Mouse (Mus musculus) forebrain, postnatal 0 days (tissue): ENCODE data around the gene Cd24a. TPM values are rescaled to one million over a fixed set of nuclear protein-coding genes. Genes with fewer than 3 reads are reported as not detected.

ENCODE experiments used
- ATAC-seq: fragments of 200-750 bp; cut with Nextera tagmentation; 2 replicates; pipeline ENCODE4 v1.8.0; 2017; ENCODE audit warnings: mild to moderate bottlenecking, moderate library complexity
- DNase-seq: peaks from one replicate; pipeline ENCODE4 v3.0.0-alpha.2; 2015
- H3K27ac ChIP-seq: fragments of 300-500 bp; sonication (generic); 2 replicates; pipeline ENCODE4 v1.5.1; 2014; ENCODE audit warnings: low read depth, mild to moderate bottlenecking, antibody characterized with exemption, low read length, moderate library complexity, mixed read lengths
- H3K27me3 ChIP-seq: fragments of 300-500 bp; sonication (generic); 2 replicates; pipeline ENCODE4 v1.6.1; 2014; ENCODE audit warnings: mild to moderate bottlenecking, low read length, mixed read lengths; ENCODE audit not compliant: insufficient read depth
- H3K36me3 ChIP-seq: fragments of 300-500 bp; sonication (generic); 2 replicates; pipeline ENCODE4 v1.6.1; 2014; ENCODE audit warnings: mild to moderate bottlenecking, moderate library complexity; ENCODE audit not compliant: insufficient read depth
- H3K4me1 ChIP-seq: fragments of 300-500 bp; sonication (generic); 2 replicates; pipeline ENCODE4 v1.6.1; 2014; ENCODE audit warnings: antibody characterized with exemption; ENCODE audit not compliant: insufficient read depth
- H3K4me2 ChIP-seq: fragments of 300-500 bp; sonication (generic); 2 replicates; pipeline ENCODE4 v1.6.1; 2014; ENCODE audit warnings: low read depth, mild to moderate bottlenecking, moderate library complexity
- H3K4me3 ChIP-seq: fragments of 300-500 bp; sonication (generic); 2 replicates; pipeline ENCODE4 v1.5.1; 2014; ENCODE audit warnings: low read depth, low read length, mixed read lengths
- H3K9ac ChIP-seq: fragments of 300-500 bp; sonication (generic); 2 replicates; pipeline ENCODE4 v1.6.1; 2014; ENCODE audit warnings: mild to moderate bottlenecking
- H3K9me3 ChIP-seq: fragments of 300-500 bp; sonication (generic); 2 replicates; pipeline ENCODE4 v1.6.1; 2016; ENCODE audit warnings: low read length
- CTCF ChIP-seq: sonication (generic); IDR thresholded peaks from 2 replicates; pipeline ENCODE4 v1.5.1; 2016; ENCODE audit warnings: antibody characterized with exemption, control low read depth, low read depth
- WGBS: fragments of 180-500 bp; shearing (Covaris S2); extraction: QIAGEN DNeasy Blood & Tissue Kit; methylation state at CpG from one replicate; pipeline ENCODE4 v1.1.7; 2014; 5-methylcytosine and 5-hydroxymethylcytosine counted together
- polyA plus RNA-seq: library from polyadenylated mRNA; unstranded; fragments of >200 nt; fragmentation: Nextera tagmentation; extraction: Ambion mirVana; gene quantifications from 2 replicates; pipeline ENCODE4 v1.2.1, GENCODE M21; 2015
- total RNA-seq: library from RNA; depleted of rRNA; stranded (reverse); fragments of >200 nt; gene quantifications from 2 replicates; pipeline ENCODE4 v1.2.3, GENCODE M21; 2014

Cd24a gene
- total and polyA plus RNA-seq, 2 experiments from 2014 or later = 668 to 1,087 TPM

GRCm38 (mm10) chr10:43605901-43606300 is 27.8 kb downstream of the Cd24a start:
- Histone ChIP-seq H3K9ac (no peak overlapping the region), H3K27me3 (no peaks in the 10 kb centered on the region), H3K4me1 (peaks cover 8% of the 10 kb centered on the region), H3K9me3 (no peaks in the 10 kb centered on the region), H3K4me3 (no peak overlapping the region), H3K36me3 (no peaks in the 10 kb centered on the region), H3K27ac (no peak overlapping the region), H3K4me2 (no peak overlapping the region)
- no peak for DNase-seq
- no peak for ATAC-seq
- 77% methylated on average over 7 of the region's 7 CpGs for WGBS
- no peak for TF ChIP-seq CTCF

- 88% methylated on average over 5 of the region's 5 CpGs for WGBS
- Histone ChIP-seq H3K36me3 (no peaks in the 10 kb centered on the region), H3K9me3 (no peaks in the 10 kb centered on the region), H3K27ac (no peak overlapping the region), H3K27me3 (no peaks in the 10 kb centered on the region), H3K9ac (no peak overlapping the region), H3K4me1 (no peaks in the 10 kb centered on the region), H3K4me3 (no peak overlapping the region), H3K4me2 (no peak overlapping the region)
- TF ChIP-seq CTCF = no peak
- ATAC-seq (no peak), DNase-seq (no peak)
These were observed 31.4 kb downstream of the Cd24a start for GRCm38 (mm10) chr10:43609507-43609906.

- Histone ChIP-seq H3K9me3 (no peaks in the 10 kb centered on the region), H3K36me3 (no peaks in the 10 kb centered on the region), H3K4me1 (no peaks in the 10 kb centered on the region), H3K4me3 (no peak overlapping the region), H3K27me3 (no peaks in the 10 kb centered on the region), H3K9ac (no peak overlapping the region), H3K4me2 (no peak overlapping the region), H3K27ac (no peak overlapping the region)
- TF ChIP-seq CTCF = no peak
- WGBS = 74% methylated on average over 2 of the region's 2 CpGs
- DNase-seq (no peak), ATAC-seq (no peak)
These were observed 31.9 kb downstream of the Cd24a start for GRCm38 (mm10) chr10:43609958-43610357.

- no peak for TF ChIP-seq CTCF
- Histone ChIP-seq H3K4me1 (no peaks in the 10 kb centered on the region), H3K4me2 (no peak overlapping the region), H3K36me3 (no peaks in the 10 kb centered on the region), H3K27ac (no peak overlapping the region), H3K9me3 (no peaks in the 10 kb centered on the region), H3K27me3 (no peaks in the 10 kb centered on the region), H3K4me3 (no peak overlapping the region), H3K9ac (no peak overlapping the region)
- no peak for ATAC-seq
- no peak for DNase-seq
These were observed 33.0 kb downstream of the Cd24a start for GRCm38 (mm10) chr10:43611081-43611480.

GRCm38 (mm10) chr10:43619059-43619531 is 41.0 kb downstream of the Cd24a start:
- H3K27ac ChIP-seq = peak overlapping the region; percentile 24; the same call in 1 of the 2 replicates
- DNase-seq = peak; percentile 50
- H3K36me3 ChIP-seq = no peaks in the 10 kb centered on the region
- no peaks in the 10 kb centered on the region for H3K27me3 ChIP-seq
- WGBS = 5% methylated on average over 6 of the region's 6 CpGs
- no peak for TF ChIP-seq CTCF
- H3K4me1 ChIP-seq = peaks cover 9% of the 10 kb centered on the region
- H3K4me2 ChIP-seq = peak overlapping the region; percentile 18
- no peak overlapping the region for H3K4me3 ChIP-seq
- 0 out of 2 replicates have a peak overlapping the region, but pooled peaks have one; percentile 6 for H3K9ac ChIP-seq
- no peaks in the 10 kb centered on the region for H3K9me3 ChIP-seq
- peak; percentile 84; the same call in 1 of the 2 replicates for ATAC-seq

- Histone ChIP-seq H3K4me1 (peaks cover 9% of the 10 kb centered on the region), H3K4me3 (no peak overlapping the region), H3K36me3 (no peaks in the 10 kb centered on the region), H3K4me2 (no peak overlapping the region), H3K27ac (no peak overlapping the region), H3K27me3 (no peaks in the 10 kb centered on the region), H3K9ac (no peak overlapping the region), H3K9me3 (no peaks in the 10 kb centered on the region)
- no peak for TF ChIP-seq CTCF
- 80% methylated on average over 2 of the region's 2 CpGs for WGBS
- no peak for ATAC-seq
- DNase-seq = no peak
These were observed 41.9 kb downstream of the Cd24a start for GRCm38 (mm10) chr10:43619939-43620338.

GRCm38 (mm10) chr10:43623510-43623909 is 45.4 kb downstream of the Cd24a start:
- ATAC-seq (no peak), DNase-seq (no peak)
- Histone ChIP-seq H3K36me3 (no peaks in the 10 kb centered on the region), H3K9ac (no peak overlapping the region), H3K9me3 (no peaks in the 10 kb centered on the region), H3K4me3 (no peak overlapping the region), H3K4me1 (peaks cover 16% of the 10 kb centered on the region), H3K27me3 (no peaks in the 10 kb centered on the region), H3K4me2 (no peak overlapping the region), H3K27ac (no peak overlapping the region)
- TF ChIP-seq CTCF = no peak
- WGBS = 95% methylated on average over 8 of the region's 8 CpGs
